Mouse (Mus musculus): ENCODE measurements around the gene Sco1. TPM values are rescaled to one million over a fixed set of nuclear protein-coding genes. Genes with fewer than 3 reads are reported as not detected.
"Not testable (repeated sequence)": the region's sequence is repeated elsewhere in the genome, so short reads cannot be mapped to it uniquely, and the experiment has no call there.

Gene Sco1
- polyA plus RNA-seq, 1 experiment = 5.0 TPM

GRCm38 (mm10) chr11:67082793-67083192 is 30.3 kb downstream of the Sco1 start:
- WGBS = 49% methylated on average over 13 of the region's 13 CpGs
- no peaks in the 10 kb centered on the region for H3K4me1 ChIP-seq (ENCODE audit: control insufficient read depth, insufficient read depth, low read length)
- H3K27ac ChIP-seq (ENCODE audit: control insufficient read depth, insufficient read depth, low read depth, low read length, poor library complexity) = no peak overlapping the region
- no peak overlapping the region for H3K4me3 ChIP-seq (replicated peaks; ENCODE audit: control insufficient read depth, low read depth, low read length)
- TF ChIP-seq POLR2A (IDR thresholded peaks at IDR 0.05; ENCODE audit: borderline replicate concordance, control insufficient read depth, low read depth, low read length) (no peak), CTCF (IDR thresholded peaks at IDR 0.05; ENCODE audit: control insufficient read depth, insufficient read depth, low read length) (no peak)

GRCm38 (mm10) chr11:67083239-67083638 is 30.8 kb downstream of the Sco1 start:
- no peak for TF ChIP-seq CTCF (IDR thresholded peaks at IDR 0.05; ENCODE audit: control insufficient read depth, insufficient read depth, low read length)
- TF ChIP-seq POLR2A (IDR thresholded peaks at IDR 0.05; ENCODE audit: borderline replicate concordance, control insufficient read depth, low read depth, low read length) = no peak
- Histone ChIP-seq H3K27ac (ENCODE audit: control insufficient read depth, insufficient read depth, low read depth, low read length, poor library complexity) (no peak overlapping the region), H3K4me1 (ENCODE audit: control insufficient read depth, insufficient read depth, low read length) (no peaks in the 10 kb centered on the region), H3K4me3 (replicated peaks; ENCODE audit: control insufficient read depth, low read depth, low read length) (no peak overlapping the region)
- 57% methylated on average over 6 of the region's 6 CpGs for WGBS

GRCm38 (mm10) chr11:67083712-67084340 is 31.4 kb downstream of the Sco1 start:
- Histone ChIP-seq H3K4me1 (ENCODE audit: control insufficient read depth, insufficient read depth, low read length) (no peaks in the 10 kb centered on the region), H3K27ac (ENCODE audit: control insufficient read depth, insufficient read depth, low read depth, low read length, poor library complexity) (no peak overlapping the region), H3K4me3 (replicated peaks; ENCODE audit: control insufficient read depth, low read depth, low read length) (no peak overlapping the region)
- TF ChIP-seq POLR2A (IDR thresholded peaks at IDR 0.05; ENCODE audit: borderline replicate concordance, control insufficient read depth, low read depth, low read length) = no peak
- no peak for TF ChIP-seq CTCF (IDR thresholded peaks at IDR 0.05; ENCODE audit: control insufficient read depth, insufficient read depth, low read length)
- 49% methylated on average over 32 of the region's 32 CpGs for WGBS

- WGBS = 2% methylated on average over 6 of the region's 6 CpGs
- H3K27ac ChIP-seq (ENCODE audit: control insufficient read depth, insufficient read depth, low read depth, low read length, poor library complexity) = no peak overlapping the region
- TF ChIP-seq CTCF (IDR thresholded peaks at IDR 0.05; ENCODE audit: control insufficient read depth, insufficient read depth, low read length) (peak; percentile 46), POLR2A (IDR thresholded peaks at IDR 0.05; ENCODE audit: borderline replicate concordance, control insufficient read depth, low read depth, low read length) (no peak)
Observed at GRCm38 (mm10) chr11:67085489-67085888, 33.0 kb downstream of the Sco1 start.

GRCm38 (mm10) chr11:67086467-67087164 is 34.1 kb downstream of the Sco1 start:
- TF ChIP-seq POLR2A (IDR thresholded peaks at IDR 0.05; ENCODE audit: borderline replicate concordance, control insufficient read depth, low read depth, low read length) (no peak), CTCF (IDR thresholded peaks at IDR 0.05; ENCODE audit: control insufficient read depth, insufficient read depth, low read length) (no peak)
- Histone ChIP-seq H3K4me3 (replicated peaks; ENCODE audit: control insufficient read depth, low read depth, low read length) (no peak overlapping the region), H3K4me1 (ENCODE audit: control insufficient read depth, insufficient read depth, low read length) (no peaks in the 10 kb centered on the region), H3K27ac (ENCODE audit: control insufficient read depth, insufficient read depth, low read depth, low read length, poor library complexity) (no peak overlapping the region)
- 62% methylated on average over 9 of the region's 9 CpGs for WGBS

More at GRCm38 (mm10) chr11:67085489-67085888, 33.0 kb downstream of the Sco1 start:
- H3K4me1 ChIP-seq (ENCODE audit: control insufficient read depth, insufficient read depth, low read length) = no peaks in the 10 kb centered on the region
- H3K4me3 ChIP-seq (replicated peaks; ENCODE audit: control insufficient read depth, low read depth, low read length) = no peak overlapping the region

GRCm38 (mm10) chr11:67087225-67087624 is 34.8 kb downstream of the Sco1 start:
- WGBS = 83% methylated on average over 12 of the region's 12 CpGs
- Histone ChIP-seq H3K27ac (ENCODE audit: control insufficient read depth, insufficient read depth, low read depth, low read length, poor library complexity) (no peak overlapping the region), H3K4me1 (ENCODE audit: control insufficient read depth, insufficient read depth, low read length) (no peaks in the 10 kb centered on the region), H3K4me3 (replicated peaks; ENCODE audit: control insufficient read depth, low read depth, low read length) (no peak overlapping the region)
- TF ChIP-seq POLR2A (IDR thresholded peaks at IDR 0.05; ENCODE audit: borderline replicate concordance, control insufficient read depth, low read depth, low read length) (no peak), CTCF (IDR thresholded peaks at IDR 0.05; ENCODE audit: control insufficient read depth, insufficient read depth, low read length) (no peak)

GRCm38 (mm10) chr11:67092354-67092753 is 39.9 kb downstream of the Sco1 start:
- H3K4me3 ChIP-seq (replicated peaks; ENCODE audit: control insufficient read depth, low read depth, low read length); H3K27ac ChIP-seq (ENCODE audit: control insufficient read depth, insufficient read depth, low read depth, low read length, poor library complexity); H3K4me1 ChIP-seq (ENCODE audit: control insufficient read depth, insufficient read depth, low read length): not testable (repeated sequence)
- WGBS = 75% methylated on average over 12 of the region's 12 CpGs

GRCm38 (mm10) chr11:67093201-67093600 is 40.7 kb downstream of the Sco1 start:
- WGBS = 67% methylated on average over 9 of the region's 9 CpGs
- no peak overlapping the region for H3K27ac ChIP-seq (ENCODE audit: control insufficient read depth, insufficient read depth, low read depth, low read length, poor library complexity)
- H3K4me3 ChIP-seq (replicated peaks; ENCODE audit: control insufficient read depth, low read depth, low read length) = no peak overlapping the region
- TF ChIP-seq POLR2A (IDR thresholded peaks at IDR 0.05; ENCODE audit: borderline replicate concordance, control insufficient read depth, low read depth, low read length) = no peak
- no peak for TF ChIP-seq CTCF (IDR thresholded peaks at IDR 0.05; ENCODE audit: control insufficient read depth, insufficient read depth, low read length)
- H3K4me1 ChIP-seq (ENCODE audit: control insufficient read depth, insufficient read depth, low read length) = no peaks in the 10 kb centered on the region
